Mouse (Mus musculus) ES-E14 (cell line): ENCODE results near the gene Prss57.

Experiments used
- CHD2 ChIP-seq: IDR thresholded peaks from 2 replicates; pipeline ENCODE4 v1.6.1; 2014; ENCODE audit warnings: mild to moderate bottlenecking, low read depth, low read length, inconsistent platforms
- MAFK ChIP-seq: IDR thresholded peaks from 2 replicates; pipeline ENCODE4 v1.6.1; 2014; ENCODE audit warnings: mild to moderate bottlenecking, low read depth, low read length, inconsistent platforms; ENCODE audit not compliant: insufficient read depth
- ZNF384 ChIP-seq: IDR thresholded peaks from 2 replicates; pipeline ENCODE4 v1.6.1; 2012; ENCODE audit warnings: low read depth, low read length, inconsistent platforms

DNA sequence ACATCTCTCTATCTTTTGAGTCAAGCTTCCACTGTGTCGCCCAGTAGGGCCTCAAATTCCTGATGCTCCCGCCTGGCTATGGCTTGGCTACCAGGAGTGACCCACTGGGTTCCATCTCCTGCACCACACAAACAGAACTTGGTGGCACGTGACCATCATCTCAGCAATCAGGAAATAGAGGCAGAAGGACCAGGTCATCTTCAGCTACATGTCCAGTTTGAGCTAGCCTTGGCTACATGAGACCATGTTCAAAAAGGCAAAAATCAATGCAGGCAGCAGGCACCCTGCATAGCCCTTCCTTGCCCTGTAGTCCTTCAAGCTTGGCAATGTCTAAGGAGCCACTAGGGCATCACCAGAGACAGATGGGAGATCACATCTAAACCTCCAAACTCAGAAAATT is 49.3 kb upstream of the Prss57 start:
- TF ChIP-seq MAFK = no peak
- no peak for TF ChIP-seq ZNF384
- TF ChIP-seq CHD2 = no peak
